Mouse (Mus musculus) small intestine, adult 2 months (tissue): ENCODE measurements around the gene Actbl2.

Experiments used
- CTCF ChIP-seq: fragments of 200-500 bp; IDR thresholded peaks from 2 replicates; pipeline ENCODE4 v1.5.1; 2012; ENCODE audit warnings: low read depth, mild to moderate bottlenecking, control low read depth, inconsistent platforms, low read length, moderate library complexity, mixed read lengths; ENCODE audit not compliant: insufficient replicate concordance, insufficient read length; ENCODE audit errors: extremely low read depth
- POLR2A ChIP-seq: fragments of 200-500 bp; IDR thresholded peaks from 2 replicates; pipeline ENCODE4 v1.6.1; 2012; ENCODE audit warnings: low read depth, mild to moderate bottlenecking, control low read depth, inconsistent platforms, low read length, moderate library complexity

- TF ChIP-seq POLR2A = no peak
- no peak for TF ChIP-seq CTCF
Observed at GRCm38 (mm10) chr13:111251106-111251505, 3.7 kb upstream of the Actbl2 start.
